Mouse (Mus musculus) CD8-positive naive resting alpha-beta T cell, adult 2 months (primary cell): ENCODE results near the gene Nfatc4.
A peak's percentile ranks its signal among the peaks of the same experiment; 100 is the strongest.

ENCODE experiments used
- DNase-seq, 2 experiments: peaks; one replicate each; pipeline ENCODE4 v3.0.0; 2022; ENCODE audit warnings: low read depth in 2 of 2, low spot score in 2 of 2

Gene Nfatc4

DNA sequence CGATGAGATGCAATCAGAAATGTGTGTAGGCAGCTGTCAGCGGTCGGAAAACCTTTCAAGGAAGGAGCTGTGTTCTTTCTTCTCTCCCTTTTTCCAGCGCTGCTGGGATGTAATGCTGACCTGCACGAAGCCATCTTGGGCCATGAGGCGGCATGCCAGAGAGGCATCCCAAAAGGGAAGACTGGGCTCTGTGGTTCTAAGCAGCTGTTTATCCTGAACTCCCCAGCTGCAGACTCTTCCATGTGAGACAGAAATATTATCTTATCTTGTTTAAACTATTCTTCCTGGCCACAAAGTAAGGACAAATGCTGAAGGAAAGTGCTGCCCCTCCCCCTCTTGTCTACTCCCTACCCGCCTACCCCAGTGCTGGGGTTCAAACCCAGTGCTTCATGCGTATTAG is 58.0 kb downstream of the Nfatc4 start:
- no peak for DNase-seq

DNA sequence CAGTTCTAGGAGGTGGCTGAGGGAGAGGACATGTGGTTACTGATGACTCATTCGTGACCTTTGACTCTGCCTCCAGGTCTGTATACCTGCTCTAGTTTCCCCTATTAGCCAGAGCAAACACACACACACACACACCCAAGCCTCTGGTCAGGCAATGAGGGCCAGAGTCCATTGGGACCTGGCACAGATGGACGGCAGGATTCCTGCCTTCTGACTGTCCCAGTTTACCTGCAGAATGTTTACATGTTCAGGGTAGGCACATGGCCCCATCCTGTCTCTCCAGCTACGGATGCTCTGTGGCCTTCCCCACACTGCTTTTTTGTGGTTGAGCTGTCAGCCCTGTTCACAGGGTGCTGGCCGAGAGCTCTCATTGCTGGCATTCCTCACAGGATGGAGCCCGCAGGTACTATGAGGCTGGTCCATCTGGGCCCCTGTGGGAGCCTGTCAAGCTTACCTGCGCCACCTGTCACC is 59.3 kb downstream of the Nfatc4 start:
- peak; percentile 19 to 35 for DNase-seq

DNA sequence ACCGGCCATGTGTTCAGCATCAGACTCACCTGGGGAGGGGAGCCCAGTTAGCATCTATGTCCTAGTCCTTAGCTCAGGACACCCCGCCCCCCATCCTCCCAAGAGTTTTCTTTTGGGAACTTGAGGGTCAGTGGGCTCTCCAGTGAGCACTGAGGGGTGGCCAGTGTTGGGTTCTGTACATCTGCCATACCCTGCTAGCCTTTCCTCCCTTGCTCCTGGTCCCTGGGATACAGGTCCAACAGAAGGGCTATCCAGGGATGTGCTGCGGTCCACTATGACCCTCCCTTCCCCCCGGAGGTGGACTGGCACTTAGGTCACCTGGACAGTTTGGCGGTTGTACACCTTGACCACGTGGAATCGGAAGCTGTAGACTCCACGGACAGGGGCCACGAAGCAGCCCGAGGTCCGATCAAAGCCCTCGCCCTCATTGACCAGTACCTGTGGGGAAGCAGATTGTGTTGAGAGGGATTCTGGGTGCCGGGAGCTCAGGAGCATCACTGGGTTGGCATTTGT is 60.3 kb downstream of the Nfatc4 start:
- no peak for DNase-seq
